Comparison of ENCODE assay signal across 17 mouse cellular contexts in the genomic region with DNA sequence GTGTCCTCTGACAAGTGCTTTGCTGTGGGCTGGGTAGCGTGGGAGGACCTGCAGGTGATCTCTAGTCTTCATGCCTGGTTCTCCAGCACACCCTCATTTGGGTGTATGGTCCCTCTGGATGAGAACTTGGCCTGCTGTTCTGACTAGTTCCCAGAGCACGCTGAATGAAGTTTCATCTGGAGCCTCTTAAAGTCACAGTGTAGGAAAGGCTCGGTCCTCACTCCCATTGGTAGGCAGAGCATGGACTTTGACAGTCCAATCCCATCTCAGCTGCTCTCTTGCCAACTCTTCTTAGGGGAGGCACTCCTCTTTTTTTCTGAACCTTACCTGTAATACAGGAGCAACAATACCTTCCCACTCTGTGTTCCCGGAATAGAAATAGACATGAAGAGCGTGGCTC.
"Had no signal": no experiment of that assay in that cellular context is flagged by ENCODE, and none has a peak within 500 bp of the region (broad histone marks: within the 10 kb centered on the region; RNA-seq: fewer than 3 reads in every experiment).

No protein-coding gene starts in this region.

- H3K27ac ChIP-seq: liver, embryonic 13.5 days; liver, embryonic 15.5 days; lung, embryonic 15.5 days; macrophage; midbrain, embryonic 13.5 days; midbrain, embryonic 15.5 days; neural tube, embryonic 12.5 days had no signal

- H3K36me3 ChIP-seq: liver, embryonic 13.5 days; liver, embryonic 15.5 days; lung, embryonic 15.5 days; midbrain, embryonic 13.5 days; midbrain, embryonic 15.5 days; neural tube, embryonic 12.5 days had no signal

- H3K27me3 ChIP-seq: liver, embryonic 13.5 days; liver, embryonic 15.5 days; lung, embryonic 15.5 days; midbrain, embryonic 13.5 days; midbrain, embryonic 15.5 days; neural tube, embryonic 12.5 days had no signal

- H3K9ac ChIP-seq: liver, embryonic 13.5 days; liver, embryonic 15.5 days; liver, postnatal 0 days; lung, embryonic 15.5 days; midbrain, embryonic 13.5 days; midbrain, embryonic 15.5 days; neural tube, embryonic 12.5 days had no signal

- ATAC-seq: liver, postnatal 0 days; midbrain, embryonic 13.5 days; midbrain, embryonic 15.5 days had no signal

- H3K4me3 ChIP-seq: liver, embryonic 13.5 days; liver, embryonic 15.5 days; lung, embryonic 15.5 days; megakaryocyte, embryonic 14.5 days; midbrain, embryonic 13.5 days; midbrain, embryonic 15.5 days; neural tube, embryonic 12.5 days had no signal

- H3K4me2 ChIP-seq: liver, embryonic 13.5 days; liver, embryonic 15.5 days; lung, embryonic 15.5 days; midbrain, embryonic 13.5 days; midbrain, embryonic 15.5 days; neural tube, embryonic 12.5 days had no signal

- H3K9me3 ChIP-seq: liver, embryonic 13.5 days; liver, embryonic 15.5 days; lung, embryonic 15.5 days; megakaryocyte, embryonic 14.5 days; midbrain, embryonic 13.5 days; midbrain, embryonic 15.5 days; neural tube, embryonic 12.5 days had no signal

- DNase-seq: liver, embryonic 13.5 days; liver, postnatal 0 days; lung, adult 2 months; lung, postnatal 10 days; lung, postnatal 36 days; right cerebral cortex, postnatal 14 days; spleen, adult 18-20 months; thymus, adult 18-20 months; thymus, postnatal 14 days; thymus, postnatal 36 days had no signal

- H3K4me1 ChIP-seq: liver, embryonic 13.5 days; liver, embryonic 15.5 days; megakaryocyte, embryonic 14.5 days; midbrain, embryonic 15.5 days; neural tube, embryonic 12.5 days had no signal
